Mouse (Mus musculus) duodenum, adult 2 months (tissue): ENCODE measurements around the gene Clec12a. TPM values are rescaled to one million over a fixed set of nuclear protein-coding genes. Genes with fewer than 3 reads are reported as not detected.

Experiments used
- polyA plus RNA-seq: library from polyadenylated mRNA; depleted of rRNA; stranded (reverse); fragments of >200 nt; gene quantifications from 2 replicates; pipeline ENCODE4 v1.2.3, GENCODE M21; 2012; ENCODE audit warnings: low replicate concordance; rRNA removed

Gene Clec12a
- 0.06 TPM in 1 of 2 replicates, not detected in the other for polyA plus RNA-seq

GRCm38 (mm10) chr6:129342391-129342790, at the start of gene Clec12a:
Gene Clec12a, plus strand, starts transcription at chr6:129342691.

GRCm38 (mm10) chr6:129331610-129332009, 10.9 kb upstream of the Clec12a start, which contains the start of gene 4922502D21Rik:
Gene 4922502D21Rik, minus strand, starts transcription at chr6:129331796.

GRCm38 (mm10) chr6:129385774-129386173, 43.3 kb downstream of the Clec12a start, which contains the start of gene Clec12b:
Gene Clec12b, minus strand, starts transcription at chr6:129385874.

GRCm38 (mm10) chr6:129396997-129397396, 54.5 kb downstream of the Clec12a start, which contains the start of gene Clec1b:
Gene Clec1b, plus strand, starts transcription at chr6:129397297.

GRCm38 (mm10) chr6:129408562-129408961, 66.1 kb downstream of the Clec12a start, which contains the start of gene Clec9a:
Gene Clec9a, plus strand, starts transcription at chr6:129408862.

Other genes starting within 250 kb of the Clec12a start
- 9.2 and 12.3 TPM in 2 replicates for gene Clec2e, start 241.8 kb upstream of the Clec12a start, polyA plus RNA-seq
- 12.1 and 19.6 TPM in 2 replicates for gene Clec2d, start 162.1 kb upstream of the Clec12a start, polyA plus RNA-seq
- 0.06 and 0.27 TPM in 2 replicates for gene Cd69, start 67.3 kb upstream of the Clec12a start, polyA plus RNA-seq
- gene 4922502D21Rik, start 10.9 kb upstream of the Clec12a start, polyA plus RNA-seq = not detected in 2 replicates
- gene Clec12b, start 43.2 kb downstream of the Clec12a start, polyA plus RNA-seq = not detected in 2 replicates
- 0.06 and 0.47 TPM in 2 replicates for gene Clec1b, start 54.6 kb downstream of the Clec12a start, polyA plus RNA-seq
- 0.06 and 0.34 TPM in 2 replicates for gene Clec9a, start 66.2 kb downstream of the Clec12a start, polyA plus RNA-seq
- gene Clec1a, start 109.3 kb downstream of the Clec12a start, polyA plus RNA-seq = 0.14 and 0.46 TPM in 2 replicates
- gene Olr1, start 164.5 kb downstream of the Clec12a start, polyA plus RNA-seq = not detected in 2 replicates
- gene Tmem52b, start 169.9 kb downstream of the Clec12a start, polyA plus RNA-seq = not detected in 2 replicates
- gene Gabarapl1, start 190.5 kb downstream of the Clec12a start, polyA plus RNA-seq = 11.0 and 14.0 TPM in 2 replicates
- not detected in 2 replicates for gene Klre1, start 235.2 kb downstream of the Clec12a start, polyA plus RNA-seq
- gene Klrd1, start 249.1 kb downstream of the Clec12a start, polyA plus RNA-seq = not detected in 2 replicates